Mouse (Mus musculus): ENCODE results near the gene Lrrc23. TPM values are rescaled to one million over a fixed set of nuclear protein-coding genes. Genes with fewer than 3 reads are reported as not detected.
A peak's percentile ranks its signal among the peaks of the same experiment; 100 is the strongest.

Gene Lrrc23
- polyA plus RNA-seq, 2 experiments: 0.88 to 1.1 TPM

DNA sequence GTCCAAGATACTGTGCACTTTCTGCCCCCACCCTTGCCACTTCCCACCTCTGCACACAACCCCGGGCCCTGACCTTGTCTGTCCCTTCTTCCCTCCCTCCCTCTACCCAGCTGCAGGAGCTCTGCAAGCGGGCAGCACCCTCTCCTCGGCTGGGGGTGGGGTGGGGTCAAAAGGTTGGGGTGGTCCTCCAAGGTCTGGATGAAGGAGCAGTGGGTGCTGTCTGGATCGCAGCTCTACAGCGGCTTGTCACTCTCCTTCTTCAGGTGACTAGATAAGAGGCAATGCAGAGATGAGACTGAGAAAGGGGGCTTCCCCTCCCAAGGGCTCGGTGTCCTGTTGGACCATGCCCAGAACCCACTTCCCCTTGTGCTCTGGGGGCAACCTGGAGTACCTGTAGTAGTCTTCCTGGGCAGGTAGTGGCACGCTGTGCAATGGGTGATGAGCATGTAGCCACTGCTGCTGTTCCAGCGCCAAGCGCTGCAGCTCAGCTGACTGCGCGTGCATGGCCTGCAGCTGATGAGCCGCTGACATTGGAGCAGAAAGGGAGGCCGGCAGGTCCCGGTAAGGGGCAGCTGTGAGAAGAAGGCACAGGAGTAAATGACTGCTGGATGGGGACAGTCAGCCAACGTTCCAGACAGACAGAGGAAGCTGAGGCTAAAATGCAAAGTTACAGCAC, 36.5 kb downstream of the Lrrc23 start:
- no peak overlapping the region for H3K27ac ChIP-seq (replicated peaks; ENCODE audit: low read depth, low read length)

DNA sequence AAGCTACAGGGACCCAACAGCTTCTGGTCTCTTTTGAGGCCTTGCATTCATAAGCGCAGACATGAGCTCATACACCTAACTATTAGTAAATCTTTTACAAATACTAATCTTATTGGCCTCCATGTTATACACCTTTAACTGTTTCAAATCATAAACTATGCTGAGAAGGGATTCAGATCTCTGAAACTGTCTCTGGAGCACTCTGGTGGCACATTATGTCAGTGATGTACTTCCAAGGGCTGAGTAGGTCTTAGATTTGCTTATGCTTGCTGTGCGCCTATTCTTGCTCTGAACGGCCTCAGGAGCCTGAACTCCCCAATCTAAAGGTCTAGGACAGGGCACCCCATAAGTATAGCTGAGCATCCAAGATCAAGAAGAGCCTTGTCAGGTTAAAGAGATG, 37.7 kb downstream of the Lrrc23 start:
- Histone ChIP-seq H3K27me3 (ENCODE audit: control insufficient read depth, insufficient read depth, low read length) (no peaks in the 10 kb centered on the region), H3K9ac (ENCODE audit: low read depth, low read length, severe bottlenecking) (peak overlapping the region; percentile 78), H3K4me1 (ENCODE audit: control insufficient read depth, insufficient read depth, low read length) (peaks cover 20% of the 10 kb centered on the region), H3K4me2 (replicated peaks; ENCODE audit: low read depth, low read length, severe bottlenecking) (peak overlapping the region; percentile 65), H3K36me3 (ENCODE audit: control insufficient read depth, insufficient read depth, low read length) (peaks cover 36% of the 10 kb centered on the region), H3K4me3 (replicated peaks; ENCODE audit: low read length) (peak overlapping the region; percentile 60), H3K27ac (replicated peaks; ENCODE audit: low read depth, low read length) (peak overlapping the region; percentile 97), H3K9me3 (ENCODE audit: control insufficient read depth, low read length) (no peaks in the 10 kb centered on the region)
- no peak for DNase-seq (ENCODE audit: low spot score)
- TF ChIP-seq POLR2A (IDR thresholded peaks at IDR 0.05; ENCODE audit: borderline replicate concordance, extremely low read depth, insufficient read depth, insufficient read length): no peak
- WGBS: 70% methylated on average over 3 of the region's 3 CpGs
- no peak for ATAC-seq (ENCODE audit: low FRiP score, low read depth)

More for the DNA sequence above, 36.5 kb downstream of the Lrrc23 start:
- no peak overlapping the region for H3K9ac ChIP-seq (ENCODE audit: low read depth, low read length, severe bottlenecking)
- DNase-seq (ENCODE audit: low spot score): no peak
- no peaks in the 10 kb centered on the region for H3K9me3 ChIP-seq (ENCODE audit: control insufficient read depth, low read length)
- H3K4me1 ChIP-seq (ENCODE audit: control insufficient read depth, insufficient read depth, low read length): peaks cover 20% of the 10 kb centered on the region
- ATAC-seq (ENCODE audit: low FRiP score, low read depth): no peak
- TF ChIP-seq POLR2A (IDR thresholded peaks at IDR 0.05; ENCODE audit: borderline replicate concordance, extremely low read depth, insufficient read depth, insufficient read length): no peak
- no peaks in the 10 kb centered on the region for H3K27me3 ChIP-seq (ENCODE audit: control insufficient read depth, insufficient read depth, low read length)
- no peak overlapping the region for H3K4me3 ChIP-seq (replicated peaks; ENCODE audit: low read length)
- WGBS: 90% methylated on average over 14 of the region's 15 CpGs
- H3K4me2 ChIP-seq (replicated peaks; ENCODE audit: low read depth, low read length, severe bottlenecking): no peak overlapping the region
- H3K36me3 ChIP-seq (ENCODE audit: control insufficient read depth, insufficient read depth, low read length): peaks cover 47% of the 10 kb centered on the region

DNA sequence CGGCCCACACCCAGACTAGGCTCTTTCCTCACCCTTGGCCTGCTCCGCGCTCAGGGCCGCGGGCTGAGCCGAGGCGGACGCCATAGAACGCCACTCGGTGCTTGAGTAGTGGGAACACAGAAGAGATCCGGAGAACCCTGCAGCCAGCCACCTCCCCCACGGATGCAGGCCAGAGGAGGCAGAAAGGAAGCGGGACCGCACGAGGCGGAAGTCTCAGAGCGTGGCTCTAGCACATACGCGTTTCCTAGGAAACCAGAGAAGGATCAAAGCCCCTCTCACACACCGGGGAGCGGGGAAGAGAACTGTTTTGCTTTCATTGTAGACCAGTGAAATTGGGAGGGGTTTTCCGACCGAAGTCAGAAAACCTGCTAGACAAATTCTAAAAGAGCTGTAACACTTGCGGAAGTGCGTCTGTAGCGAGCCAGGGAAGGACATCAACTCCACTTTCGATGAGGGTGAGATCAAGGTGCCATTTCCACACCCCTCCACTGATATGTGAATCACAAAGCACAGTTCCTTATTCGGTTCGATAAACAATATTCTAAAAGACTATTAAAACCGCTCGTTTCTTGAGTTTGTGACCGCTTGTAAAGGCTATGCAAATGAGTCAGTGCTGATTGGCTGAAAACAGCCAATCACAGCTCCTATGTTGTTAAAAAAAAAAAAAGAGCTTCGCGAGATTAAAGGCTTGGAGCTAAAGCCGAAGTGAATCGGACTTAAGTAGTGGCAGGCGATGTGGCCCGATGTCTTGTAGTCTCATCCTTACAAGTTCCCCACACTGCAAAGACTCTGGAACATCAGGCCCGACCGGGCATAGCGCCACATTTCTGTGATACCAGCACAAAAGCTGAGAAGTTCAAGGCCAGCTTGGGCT, 38.4 kb downstream of the Lrrc23 start, which contains the start of gene Grcc10:
Gene Grcc10, minus strand, starts transcription at position 487 of the 874 bp plus-strand sequence.
- H3K4me3 ChIP-seq (replicated peaks; ENCODE audit: low read length): peak within 1 kb of the TSS; percentile 60
- peak; percentile 92; the same call in 1 of the 2 replicates for TF ChIP-seq POLR2A (IDR thresholded peaks at IDR 0.05; ENCODE audit: borderline replicate concordance, extremely low read depth, insufficient read depth, insufficient read length)
- peaks cover 14% of the 10 kb centered on the region for H3K4me1 ChIP-seq (ENCODE audit: control insufficient read depth, insufficient read depth, low read length)
- peak within 1 kb of the TSS; percentile 97 for H3K27ac ChIP-seq (replicated peaks; ENCODE audit: low read depth, low read length)
- WGBS: under 1% methylated on average over 41 of the region's 41 CpGs
- H3K9me3 ChIP-seq (ENCODE audit: control insufficient read depth, low read length): no peaks in the 10 kb centered on the region
- peak within 1 kb of the TSS; percentile 78 for H3K9ac ChIP-seq (ENCODE audit: low read depth, low read length, severe bottlenecking)
- no peaks in the 10 kb centered on the region for H3K27me3 ChIP-seq (ENCODE audit: control insufficient read depth, insufficient read depth, low read length)
- H3K4me2 ChIP-seq (replicated peaks; ENCODE audit: low read depth, low read length, severe bottlenecking): peak within 1 kb of the TSS; percentile 65
- peak; percentile 86 for ATAC-seq (ENCODE audit: low FRiP score, low read depth)
- peak; percentile 96 for DNase-seq (ENCODE audit: low spot score)
- peaks cover 31% of the 10 kb centered on the region for H3K36me3 ChIP-seq (ENCODE audit: control insufficient read depth, insufficient read depth, low read length)

DNA sequence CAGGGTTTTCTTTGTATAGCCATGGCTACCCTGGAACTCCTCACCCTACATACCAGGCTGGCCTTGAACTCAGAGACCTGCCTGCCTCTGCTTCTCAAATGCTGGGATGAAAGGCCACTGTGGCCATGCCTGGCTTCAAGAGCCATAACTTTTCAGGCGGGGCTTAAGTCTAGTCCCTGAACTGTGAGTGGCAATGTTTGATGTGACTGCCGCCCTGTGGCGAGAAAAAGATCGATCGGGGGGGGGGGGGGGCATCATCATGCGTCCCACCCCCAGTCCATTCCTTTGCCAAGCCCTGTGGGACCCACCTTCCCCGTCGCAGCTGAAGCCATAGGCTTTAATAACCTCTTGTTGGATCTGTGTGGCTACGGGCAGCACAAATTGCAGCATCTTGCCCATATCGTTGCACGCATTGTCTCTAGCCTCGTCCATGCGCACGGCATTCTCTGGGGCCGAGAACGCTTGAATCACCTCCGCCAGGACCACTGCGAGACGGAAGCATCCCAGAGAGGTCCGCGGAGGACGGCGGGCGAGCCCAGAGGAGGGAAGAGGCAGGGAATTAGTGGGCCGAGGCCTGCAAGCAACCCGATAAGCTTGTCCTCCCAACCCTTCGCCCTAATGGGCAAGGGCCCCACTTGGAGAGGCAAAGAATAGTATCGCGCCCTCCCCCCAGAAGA, 39.2 kb downstream of the Lrrc23 start:
- Histone ChIP-seq H3K36me3 (ENCODE audit: control insufficient read depth, insufficient read depth, low read length) (peaks cover 31% of the 10 kb centered on the region), H3K4me2 (replicated peaks; ENCODE audit: low read depth, low read length, severe bottlenecking) (peak overlapping the region; percentile 65), H3K4me1 (ENCODE audit: control insufficient read depth, insufficient read depth, low read length) (peaks cover 11% of the 10 kb centered on the region), H3K27me3 (ENCODE audit: control insufficient read depth, insufficient read depth, low read length) (no peaks in the 10 kb centered on the region), H3K4me3 (replicated peaks; ENCODE audit: low read length) (peak overlapping the region; percentile 60), H3K27ac (replicated peaks; ENCODE audit: low read depth, low read length) (peak overlapping the region; percentile 97), H3K9ac (ENCODE audit: low read depth, low read length, severe bottlenecking) (peak overlapping the region; percentile 78), H3K9me3 (ENCODE audit: control insufficient read depth, low read length) (no peaks in the 10 kb centered on the region)
- WGBS: under 1% methylated on average over 26 of the region's 29 CpGs
- no peak for TF ChIP-seq POLR2A (IDR thresholded peaks at IDR 0.05; ENCODE audit: borderline replicate concordance, extremely low read depth, insufficient read depth, insufficient read length)
- peak; percentile 74 for DNase-seq (ENCODE audit: low spot score)
- ATAC-seq (ENCODE audit: low FRiP score, low read depth): peak; percentile 1

All from limb, embryonic 14.5 days (tissue).